ENCODE assay signal across 25 mouse cellular contexts in the genomic region with DNA sequence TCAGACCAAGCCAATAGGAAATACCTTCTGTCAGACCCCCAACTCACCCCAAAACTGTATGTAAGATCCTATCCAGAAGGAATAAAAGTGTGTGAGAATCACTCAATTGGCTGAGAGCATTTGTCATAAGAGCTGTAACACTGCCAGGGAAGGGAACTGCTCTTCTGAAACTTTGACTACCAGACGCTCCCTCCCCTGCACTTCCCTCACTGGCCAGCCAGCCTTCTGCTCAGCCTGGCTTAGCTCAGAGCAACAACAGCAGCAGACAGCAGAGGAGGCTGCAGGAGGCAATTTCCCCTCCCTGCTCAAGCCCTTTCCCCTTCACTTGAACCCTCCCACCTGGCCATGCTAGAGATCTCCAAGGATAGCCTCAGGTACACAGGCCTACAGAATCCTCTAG. TPM values are rescaled to one million over a fixed set of nuclear protein-coding genes. Genes with fewer than 3 reads are reported as not detected.
"Had no signal": no experiment of that assay in that cellular context is flagged by ENCODE, and none has a peak within 500 bp of the region (broad histone marks: within the 10 kb centered on the region; RNA-seq: fewer than 3 reads in every experiment).

No protein-coding gene starts in this region.

- H3K27me3 ChIP-seq: liver, embryonic 15.5 days; neural tube, embryonic 15.5 days had no signal

- H3K27ac ChIP-seq: kidney, postnatal 0 days; limb, embryonic 10.5 days; liver, embryonic 15.5 days; midbrain, embryonic 10.5 days; neural tube, embryonic 15.5 days had no signal

- H3K9ac ChIP-seq: liver, embryonic 15.5 days; neural tube, embryonic 15.5 days had no signal

- H3K4me1 ChIP-seq: limb, embryonic 10.5 days; liver, embryonic 15.5 days; midbrain, embryonic 10.5 days; neural tube, embryonic 15.5 days had no signal

- H3K4me2 ChIP-seq: liver, embryonic 11.5 days; liver, embryonic 15.5 days; neural tube, embryonic 15.5 days had no signal

- H3K9me3 ChIP-seq: limb, embryonic 10.5 days; liver, embryonic 15.5 days; midbrain, embryonic 10.5 days; neural tube, embryonic 15.5 days had no signal

- H3K36me3 ChIP-seq: limb, embryonic 10.5 days; liver, embryonic 15.5 days; midbrain, embryonic 10.5 days; neural tube, embryonic 15.5 days had no signal

- H3K4me3 ChIP-seq: limb, embryonic 10.5 days; liver, embryonic 15.5 days; midbrain, embryonic 10.5 days; myocyte; neural tube, embryonic 15.5 days had no signal

- DNase-seq: kidney, adult 8-10 months; kidney, postnatal 36 days; lung, adult 2 months; lung, postnatal 4 days; midbrain, embryonic 14.5 days; right cerebral cortex, postnatal 4 days; spleen, adult 18-20 months; thymus, postnatal 4 days had no signal

- ATAC-seq: inflammation-experienced regulatory T-cells, adult 6 months; intestine, postnatal 0 days; lung, postnatal 0 days had no signal

RNA-seq across cellular contexts. Expression of gene E130116L18Rik, which starts 11.1 kb away (rescaled TPM):
- total RNA-seq: left cerebral cortex, postnatal 10 days; megakaryocyte, adult 5-6 weeks had no signal
- polyA plus RNA-seq: inflammation-experienced regulatory T-cells, adult 6 months; limb, embryonic 10.5 days; limb, embryonic 14.5 days; liver, embryonic 11.5 days; liver, embryonic 15.5 days; lung, adult 2 months; midbrain, embryonic 10.5 days; midbrain, embryonic 14.5 days; myocyte; neural tube, embryonic 11.5 days; neural tube, embryonic 15.5 days; stomach, embryonic 14.5 days; testis, adult 2 months had no signal

RNA-seq across cellular contexts. Expression of gene Galntl5, which starts 30.6 kb away (rescaled TPM):
- total RNA-seq: left cerebral cortex, postnatal 10 days; megakaryocyte, adult 5-6 weeks had no signal
- polyA plus RNA-seq: inflammation-experienced regulatory T-cells, adult 6 months; intestine, postnatal 0 days; kidney, postnatal 0 days; limb, embryonic 10.5 days; limb, embryonic 14.5 days; liver, embryonic 11.5 days; liver, embryonic 15.5 days; lung, adult 2 months; lung, postnatal 0 days; midbrain, embryonic 10.5 days; midbrain, embryonic 14.5 days; myocyte; neural tube, embryonic 11.5 days; neural tube, embryonic 15.5 days; stomach, embryonic 14.5 days; thymus, postnatal 0 days had no signal
